Mouse (Mus musculus) megakaryocyte, embryonic 14.5 days (primary cell): ENCODE results near the gene Phf11a. TPM values are rescaled to one million over a fixed set of nuclear protein-coding genes. Genes with fewer than 3 reads are reported as not detected.
"Not testable (repeated sequence)": the region's sequence is repeated elsewhere in the genome, so short reads cannot be mapped to it uniquely, and the experiment has no call there.

Experiments used
- H3K27me3 ChIP-seq: replicated peaks from 2 replicates; pipeline ENCODE3; 2012; ENCODE audit warnings: inconsistent platforms
- H3K36me3 ChIP-seq: replicated peaks from 2 replicates; pipeline ENCODE3; 2012; ENCODE audit warnings: low read length, inconsistent platforms, mixed read lengths
- H3K4me1 ChIP-seq: 2 replicates; pipeline ENCODE4 v1.6.1; 2012; ENCODE audit warnings: inconsistent platforms
- H3K4me3 ChIP-seq: replicated peaks from 2 replicates; pipeline ENCODE3; 2012; ENCODE audit warnings: moderate library complexity, mild to moderate bottlenecking, inconsistent platforms
- H3K9me3 ChIP-seq: 2 replicates; pipeline ENCODE4 v1.6.1; 2012; ENCODE audit warnings: inconsistent platforms
- FLI1 ChIP-seq: IDR thresholded peaks from 2 replicates; pipeline ENCODE4 v1.6.1; 2012; ENCODE audit warnings: low read length, inconsistent platforms, mixed read lengths
- GATA1 ChIP-seq: IDR thresholded peaks from 3 replicates; pipeline ENCODE4 v1.6.1; 2012; ENCODE audit warnings: mixed read lengths, low read length, inconsistent platforms, borderline replicate concordance
- polyA plus RNA-seq: library from polyadenylated mRNA; stranded (reverse); fragments of >175 nt; gene quantifications from 2 replicates; pipeline ENCODE4 v1.2.3, GENCODE M21; 2012; ENCODE audit warnings: low replicate concordance; ENCODE audit not compliant: insufficient read depth

The Phf11a gene
- polyA plus RNA-seq: not detected in 2 replicates

DNA sequence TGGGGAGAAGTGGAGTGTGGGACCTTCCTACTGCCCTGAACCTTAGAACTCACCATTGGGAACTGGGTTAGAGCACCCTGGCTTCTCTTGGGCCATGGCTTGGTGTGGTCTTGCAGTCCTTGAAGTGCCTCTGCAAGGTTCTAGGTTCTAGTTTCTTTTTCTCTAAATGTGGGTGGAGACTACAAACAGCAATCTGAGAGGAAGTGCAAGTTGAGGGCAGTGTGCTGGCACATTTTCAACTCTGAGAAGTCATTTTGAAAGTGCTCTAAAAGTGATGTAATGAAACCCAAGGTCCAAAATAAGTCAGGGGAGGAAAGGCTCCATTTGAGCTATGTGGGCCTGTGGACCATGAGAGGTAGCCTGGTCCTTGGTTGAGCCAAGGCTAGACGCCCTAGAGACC is at the start of gene Phf11a:
Gene Phf11a, minus strand, starts transcription at position 132 of the 400 bp plus-strand sequence.
- not testable (repeated sequence) for H3K27me3 ChIP-seq, H3K36me3 ChIP-seq, H3K9me3 ChIP-seq, H3K4me1 ChIP-seq, H3K4me3 ChIP-seq

DNA sequence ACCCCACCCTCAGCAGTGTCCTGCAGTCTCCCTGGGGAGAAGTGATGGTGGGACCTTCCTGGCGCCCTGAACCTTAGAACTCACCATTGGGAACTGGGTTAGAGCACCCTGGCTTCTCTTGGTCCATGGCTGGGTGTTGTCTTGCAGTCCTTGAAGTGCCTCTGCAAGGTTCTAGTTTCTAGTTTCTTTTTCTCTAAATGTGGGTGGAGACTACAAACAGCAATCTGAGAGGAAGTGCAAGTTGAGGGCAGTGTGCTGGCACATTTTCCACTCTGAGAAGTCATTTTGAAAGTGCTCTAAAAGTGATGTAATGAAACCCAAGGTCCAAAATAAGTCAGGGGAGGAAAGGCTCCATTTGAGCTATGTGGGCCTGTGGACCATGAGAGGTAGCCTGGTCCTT is 43.9 kb upstream of the Phf11a start, which contains the start of gene Phf11b:
Gene Phf11b, minus strand, starts transcription at position 163 of the 400 bp plus-strand sequence.
- H3K36me3 ChIP-seq, H3K4me3 ChIP-seq, H3K4me1 ChIP-seq, H3K9me3 ChIP-seq, H3K27me3 ChIP-seq: not testable (repeated sequence)

DNA sequence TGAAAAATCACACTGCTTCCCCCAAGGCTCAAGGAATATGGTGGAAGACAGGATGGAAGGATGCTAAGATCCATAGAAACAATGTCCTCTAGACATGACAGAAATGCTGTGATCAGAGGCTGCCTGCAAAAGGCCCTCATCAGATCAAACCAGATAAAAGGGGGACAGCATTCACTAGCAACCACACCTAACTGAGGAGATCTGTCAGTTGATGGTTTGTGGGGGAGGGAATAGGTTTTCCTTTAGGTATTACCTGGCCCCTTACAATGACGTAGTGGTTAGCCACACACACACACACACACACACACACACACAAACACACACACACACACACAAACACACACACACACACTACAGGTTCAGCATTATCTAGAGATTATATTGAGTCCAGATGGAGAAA is 42.2 kb upstream of the Phf11a start:
- Histone ChIP-seq H3K36me3 (no peaks in the 10 kb centered on the region), H3K27me3 (no peaks in the 10 kb centered on the region), H3K4me1 (no peaks in the 10 kb centered on the region), H3K4me3 (no peak overlapping the region), H3K9me3 (no peaks in the 10 kb centered on the region)
- TF ChIP-seq GATA1 (no peak), FLI1 (no peak)

DNA sequence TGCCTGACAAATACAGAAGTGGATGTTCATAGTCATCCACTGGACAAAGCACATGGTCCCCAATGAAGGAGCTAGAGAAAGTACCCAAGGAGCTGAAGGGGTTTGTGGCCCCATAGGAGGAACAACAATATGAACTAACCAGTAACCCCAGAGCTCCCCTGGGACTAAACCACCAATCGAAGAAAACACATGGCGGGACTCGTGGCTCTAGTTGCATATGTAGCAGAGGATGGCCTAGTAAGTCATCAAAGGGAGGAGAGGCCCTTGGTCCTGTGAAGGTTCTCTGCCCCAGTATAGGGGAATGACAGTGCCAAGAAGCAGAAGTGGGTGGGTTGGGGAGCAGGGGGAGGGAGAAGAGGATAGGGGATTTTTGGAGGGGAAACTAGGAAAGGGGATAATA is 38.7 kb upstream of the Phf11a start:
- not testable (repeated sequence) for H3K27me3 ChIP-seq, H3K4me1 ChIP-seq, H3K9me3 ChIP-seq, H3K36me3 ChIP-seq, H3K4me3 ChIP-seq

DNA sequence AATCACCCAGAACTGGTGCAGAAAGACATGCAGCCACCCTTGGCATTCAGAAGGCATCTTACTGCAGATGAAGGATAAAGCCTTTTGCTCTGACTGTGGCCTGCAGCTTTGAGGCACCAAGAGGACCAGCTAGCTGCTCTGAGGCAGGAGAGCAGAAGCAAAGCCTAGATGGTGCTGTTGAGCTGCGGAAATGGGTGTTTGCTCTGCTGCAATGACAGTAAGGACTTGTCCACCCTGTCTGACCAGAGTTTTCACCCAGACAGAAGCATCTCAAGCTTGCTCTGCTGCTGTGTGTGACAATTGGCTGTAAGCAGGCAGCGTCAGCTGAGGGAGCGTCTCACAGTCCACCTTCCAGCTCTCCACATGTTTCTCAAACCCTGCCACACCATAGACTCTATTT is 33.2 kb upstream of the Phf11a start:
- H3K4me3 ChIP-seq, H3K4me1 ChIP-seq, H3K36me3 ChIP-seq, H3K9me3 ChIP-seq, H3K27me3 ChIP-seq: not testable (repeated sequence)

DNA sequence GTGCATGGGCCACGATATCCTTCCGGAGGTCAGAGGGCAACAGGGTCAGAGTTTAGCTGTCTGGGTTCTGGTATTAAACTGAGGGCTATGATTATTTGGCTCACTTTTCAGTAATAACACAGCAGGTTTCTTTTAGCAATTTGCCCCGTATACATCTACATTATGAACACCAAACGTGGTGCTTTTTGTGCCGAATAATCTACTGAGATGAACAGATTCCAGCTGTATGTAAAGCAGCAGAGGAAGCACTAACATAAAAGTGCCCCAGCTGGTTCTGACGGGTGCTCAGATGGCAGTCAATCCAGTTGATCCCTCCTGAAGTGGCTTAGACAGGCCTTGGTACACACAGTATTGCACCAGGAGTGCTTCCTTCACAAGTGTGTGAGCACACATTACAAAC is 22.6 kb upstream of the Phf11a start:
- H3K4me1 ChIP-seq, H3K27me3 ChIP-seq, H3K9me3 ChIP-seq, H3K36me3 ChIP-seq, H3K4me3 ChIP-seq: not testable (repeated sequence)

DNA sequence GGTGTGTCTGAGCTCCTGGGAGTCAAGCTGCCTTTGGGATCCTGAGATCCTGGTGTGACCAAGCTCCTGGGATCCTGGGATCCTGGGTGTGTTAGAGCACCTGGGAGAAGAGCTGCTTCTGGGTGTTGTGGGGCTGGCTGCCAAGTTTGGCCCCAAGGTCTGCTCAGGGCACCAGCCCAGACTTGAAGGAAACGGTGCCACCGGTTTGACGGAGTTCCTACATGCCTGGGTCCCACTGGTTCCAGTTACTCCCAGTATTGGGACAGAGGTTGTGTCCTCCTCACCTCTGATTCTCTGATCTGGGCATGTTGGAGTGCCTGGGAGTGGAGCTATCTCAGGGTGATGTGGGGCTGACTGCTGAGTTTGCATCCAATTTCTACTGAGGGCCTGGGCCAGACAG is 21.7 kb upstream of the Phf11a start:
- H3K36me3 ChIP-seq, H3K4me1 ChIP-seq, H3K27me3 ChIP-seq, H3K9me3 ChIP-seq, H3K4me3 ChIP-seq: not testable (repeated sequence)

DNA sequence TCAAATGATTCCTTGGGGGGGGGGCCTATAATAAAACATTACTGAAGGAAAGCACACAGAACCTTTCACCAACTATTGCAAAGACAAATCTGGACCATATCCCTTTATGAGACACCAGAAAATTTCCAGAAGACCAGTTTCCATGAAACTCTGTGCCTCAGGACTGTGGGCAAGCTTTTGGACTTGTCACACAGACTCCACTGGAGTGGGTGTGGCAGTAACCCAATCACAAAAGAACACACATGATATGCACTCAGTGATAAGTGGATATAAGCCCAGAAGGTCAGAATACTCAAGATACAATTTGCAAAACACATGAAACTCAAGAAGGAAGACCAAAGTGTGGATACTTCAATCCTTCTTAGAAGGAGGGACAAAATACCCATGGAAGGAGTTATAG is 5.6 kb downstream of the Phf11a start:
- H3K9me3 ChIP-seq, H3K27me3 ChIP-seq: not testable (repeated sequence)

DNA sequence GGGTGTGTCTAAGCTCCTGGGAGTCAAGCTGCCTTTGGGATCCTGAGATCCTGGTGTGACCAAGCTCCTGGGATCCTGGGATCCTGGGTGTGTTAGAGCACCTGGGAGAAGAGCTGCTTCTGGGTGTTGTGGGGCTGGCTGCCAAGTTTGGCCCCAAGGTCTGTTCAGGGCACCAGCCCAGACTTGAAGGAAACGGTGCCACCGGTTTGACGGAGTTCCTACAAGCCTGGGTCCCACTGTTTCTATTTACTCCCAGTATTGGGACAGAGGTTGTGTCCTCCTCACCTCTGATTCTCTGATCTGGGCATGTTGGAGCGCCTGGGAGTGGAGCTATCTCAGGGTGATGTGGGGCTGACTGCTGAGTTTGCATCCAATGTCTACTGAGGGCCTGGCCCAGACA is 22.4 kb downstream of the Phf11a start:
- not testable (repeated sequence) for H3K4me3 ChIP-seq, H3K27me3 ChIP-seq, H3K36me3 ChIP-seq, H3K4me1 ChIP-seq, H3K9me3 ChIP-seq

More for the DNA sequence above, 5.6 kb downstream of the Phf11a start:
- not testable (repeated sequence) for H3K36me3 ChIP-seq, H3K4me1 ChIP-seq, H3K4me3 ChIP-seq

DNA sequence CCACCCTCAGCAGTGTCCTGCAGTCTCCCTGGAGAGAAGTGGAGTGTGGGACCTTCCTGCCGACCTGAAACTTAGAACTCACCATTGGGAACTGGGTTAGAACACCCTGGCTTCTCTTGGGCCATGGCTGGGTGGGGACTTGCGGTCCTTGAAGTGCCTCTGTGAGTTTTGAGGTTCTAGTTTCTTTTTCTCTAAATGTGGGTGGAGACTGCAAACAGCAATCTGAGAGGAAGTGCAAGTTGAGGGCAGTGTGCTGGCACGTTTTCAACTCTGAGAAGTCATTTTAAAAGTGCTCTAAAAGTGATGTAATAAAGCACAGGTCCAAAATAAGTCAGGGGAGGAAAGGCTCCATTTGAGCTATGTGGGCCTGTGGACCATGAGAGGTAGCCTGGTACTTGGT is 37.3 kb downstream of the Phf11a start, which contains the start of gene Gm6904:
Gene Gm6904, minus strand, starts transcription at position 161 of the 400 bp plus-strand sequence.
- Histone ChIP-seq H3K4me1 (no peaks in the 10 kb centered on the region), H3K4me3 (no peak within 1 kb of the TSS), H3K9me3 (no peaks in the 10 kb centered on the region), H3K36me3 (no peaks in the 10 kb centered on the region), H3K27me3 (no peaks in the 10 kb centered on the region)
- no peak for TF ChIP-seq GATA1
- no peak for TF ChIP-seq FLI1

DNA sequence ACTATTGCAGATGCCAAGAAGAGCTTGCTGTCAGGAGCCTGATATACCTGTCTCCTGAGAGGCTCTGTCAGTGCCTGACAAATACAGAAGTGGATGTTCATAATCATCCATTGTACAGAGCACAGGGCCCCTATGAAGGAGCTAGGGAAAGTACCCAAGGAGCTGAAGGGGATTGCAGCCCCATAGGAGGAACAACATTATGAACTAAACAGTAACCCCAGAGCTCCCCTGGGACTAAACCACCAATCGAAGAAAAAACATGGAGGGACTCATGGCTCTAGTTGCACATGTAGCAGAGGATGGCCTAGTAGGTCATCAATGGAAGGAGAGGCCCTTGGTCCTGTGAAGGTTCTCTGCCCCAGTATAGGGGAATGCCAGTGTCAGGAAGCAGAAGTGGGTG is 41.5 kb downstream of the Phf11a start:
- not testable (repeated sequence) for H3K4me3 ChIP-seq, H3K27me3 ChIP-seq, H3K4me1 ChIP-seq, H3K36me3 ChIP-seq, H3K9me3 ChIP-seq

DNA sequence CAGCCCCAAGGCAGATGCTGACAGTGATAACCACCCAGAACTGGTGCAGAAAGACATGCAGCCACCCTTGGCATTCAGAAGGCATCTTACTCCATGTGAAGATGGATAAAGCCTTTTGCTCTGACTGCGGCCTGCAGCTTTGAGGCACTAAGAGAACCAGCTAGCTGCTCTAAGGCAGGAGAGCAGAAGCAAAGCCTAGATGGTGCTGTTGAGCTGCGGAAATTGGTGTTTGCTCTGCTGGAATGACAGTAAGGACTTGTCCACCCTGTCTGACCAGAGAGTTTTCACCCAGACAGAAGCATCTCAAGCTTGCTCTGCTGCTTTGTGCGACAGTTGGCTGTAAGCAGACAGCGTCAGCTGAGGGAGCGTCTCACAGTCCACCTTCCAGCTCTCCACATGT is 47.0 kb downstream of the Phf11a start:
- not testable (repeated sequence) for H3K4me3 ChIP-seq, H3K36me3 ChIP-seq, H3K27me3 ChIP-seq, H3K4me1 ChIP-seq, H3K9me3 ChIP-seq

DNA sequence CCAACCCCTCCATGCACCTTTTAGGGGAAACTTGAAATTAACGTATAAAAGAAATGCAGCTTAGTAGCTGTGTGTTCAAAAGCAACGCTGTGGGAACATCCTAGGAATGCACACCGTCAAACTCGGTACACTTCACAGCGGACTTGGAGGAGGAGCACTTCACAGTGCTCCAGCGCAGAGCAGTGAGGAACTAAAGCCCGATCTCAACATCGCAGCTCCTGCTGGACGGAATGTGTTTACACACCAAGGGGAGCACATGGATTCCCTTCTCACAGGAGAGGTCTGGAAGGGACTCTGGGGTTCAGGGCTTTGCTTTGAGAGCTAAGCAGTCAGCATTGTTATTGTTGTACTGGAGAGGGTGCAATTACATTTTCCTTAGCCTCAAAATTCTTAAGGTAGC is 63.7 kb downstream of the Phf11a start:
- TF ChIP-seq GATA1 (no peak), FLI1 (no peak)
- Histone ChIP-seq H3K27me3 (no peaks in the 10 kb centered on the region), H3K4me3 (no peak overlapping the region), H3K4me1 (peaks cover 8% of the 10 kb centered on the region), H3K9me3 (no peaks in the 10 kb centered on the region), H3K36me3 (no peaks in the 10 kb centered on the region)
